Mouse (Mus musculus): Measurements from ENCODE around the gene Mcm7.

The Mcm7 gene

DNA sequence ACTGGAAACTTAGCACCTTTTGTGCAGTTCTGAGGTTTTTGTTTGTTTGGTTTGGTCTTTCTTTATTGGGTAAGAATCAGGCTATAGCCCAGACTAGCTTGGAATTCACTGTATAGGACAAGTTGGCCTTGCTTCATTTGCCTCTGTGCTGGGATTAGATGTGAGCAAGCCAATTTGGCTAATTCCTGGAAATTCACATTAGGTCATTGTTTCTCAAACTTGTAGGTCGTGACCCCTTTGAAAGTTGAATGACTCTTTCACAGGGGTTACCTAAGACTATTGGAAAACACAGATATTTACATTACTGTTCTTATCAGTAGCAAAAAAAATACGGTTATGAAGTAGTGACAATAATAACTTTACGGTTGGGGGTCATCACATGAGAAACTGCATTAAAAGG lies 17.8 kb downstream of the Mcm7 start:
- no peak for DNase-seq

DNA sequence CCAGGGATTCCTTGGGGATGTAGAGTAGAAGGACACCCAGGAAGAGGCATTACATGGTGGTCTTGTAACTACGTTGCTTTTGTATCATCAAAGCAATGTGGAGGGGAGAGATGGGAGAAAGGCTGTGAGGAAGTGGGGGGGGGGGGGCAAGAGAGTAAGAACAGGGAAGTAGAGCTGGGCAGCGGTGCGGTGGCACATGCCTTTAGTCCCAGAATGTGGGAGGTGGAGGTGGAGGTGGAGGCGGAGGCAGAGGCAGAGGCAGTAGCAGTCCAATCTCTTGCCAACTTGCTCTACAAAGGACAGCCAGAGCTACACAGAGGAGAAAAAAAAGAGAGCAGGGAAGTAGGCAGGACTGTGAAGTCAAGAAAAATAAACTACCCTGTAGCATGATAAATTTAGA lies 33.6 kb downstream of the Mcm7 start:
- no peak for DNase-seq

DNA sequence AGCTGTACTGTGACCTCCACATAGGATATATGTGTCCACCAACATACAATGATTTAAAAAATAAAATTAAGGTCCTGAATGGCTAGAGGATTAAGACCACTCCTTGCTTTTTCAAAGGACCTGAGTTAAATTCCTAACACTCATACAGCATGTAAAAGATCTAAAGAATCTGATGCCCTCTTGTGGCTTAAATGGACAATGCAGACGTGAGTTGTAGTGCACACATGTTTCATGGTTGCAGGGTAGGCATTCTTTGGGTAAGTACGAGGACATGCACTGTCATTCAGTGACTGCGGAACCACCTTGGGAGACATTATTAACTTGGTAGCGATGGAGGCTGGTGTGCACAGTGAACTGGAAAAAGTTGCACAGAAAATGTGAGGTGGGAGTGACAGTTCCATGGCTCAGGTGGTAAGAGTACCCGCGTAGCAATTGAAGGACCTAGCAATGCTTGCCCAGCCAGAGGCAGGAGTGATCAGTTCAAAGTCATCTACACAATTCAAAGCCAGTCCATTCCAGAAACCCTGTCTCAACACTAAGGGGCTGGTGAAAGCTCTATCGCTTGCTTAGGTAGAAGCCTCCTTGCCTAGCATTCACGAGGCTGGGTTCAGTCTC lies 34.2 kb downstream of the Mcm7 start:
- peak in 1 of 2 experiments; percentile 20 for DNase-seq

DNA sequence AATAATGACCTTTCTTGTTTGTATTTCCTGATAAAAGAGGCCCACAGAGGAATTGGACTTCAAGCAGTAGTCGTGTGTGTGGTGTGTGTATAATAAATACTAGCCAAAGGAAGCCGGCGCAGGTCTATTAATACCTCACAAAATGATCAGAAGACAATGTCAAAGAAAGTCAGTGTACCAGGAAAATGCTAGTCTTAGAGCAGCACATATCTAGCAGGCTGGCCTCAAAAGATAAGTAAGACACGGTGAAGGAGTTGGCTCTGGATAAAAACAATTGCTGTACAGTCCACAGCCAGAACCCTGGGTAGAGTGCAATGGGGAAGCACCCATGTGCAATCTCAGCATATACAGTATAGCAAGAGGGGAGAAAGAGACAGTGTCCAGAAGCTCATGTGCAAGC lies 35.0 kb downstream of the Mcm7 start:
- DNase-seq = no peak

DNA sequence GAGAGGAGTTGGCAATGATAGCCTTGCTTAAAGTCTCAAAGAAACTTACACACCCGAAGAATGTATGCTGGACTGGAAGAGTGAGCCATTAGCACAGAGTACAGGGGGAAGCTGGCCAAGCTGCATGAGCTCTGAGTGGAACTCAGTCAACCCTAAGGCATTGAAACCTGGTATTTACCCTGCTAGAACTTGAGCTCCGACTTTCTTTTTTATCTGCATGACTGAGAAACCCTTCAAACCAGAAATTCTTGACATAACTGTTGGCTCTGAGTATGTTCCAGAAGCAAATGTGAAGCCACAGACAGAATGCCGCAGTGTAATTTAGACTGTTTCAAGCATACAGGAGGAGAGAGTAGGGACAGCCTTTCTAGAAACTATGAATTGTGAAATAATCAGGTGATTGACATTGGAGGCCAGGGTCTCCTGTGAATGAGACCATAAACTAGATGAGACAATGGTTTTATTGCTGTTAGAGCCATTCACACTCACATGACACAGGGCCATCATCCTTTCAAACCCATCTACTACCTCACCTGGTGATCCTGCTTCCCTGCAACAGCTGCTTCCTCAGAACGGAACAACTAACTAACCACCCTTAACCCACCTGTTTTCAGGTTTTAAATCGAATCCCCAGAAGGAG lies 39.7 kb downstream of the Mcm7 start:
- DNase-seq = no peak

DNA sequence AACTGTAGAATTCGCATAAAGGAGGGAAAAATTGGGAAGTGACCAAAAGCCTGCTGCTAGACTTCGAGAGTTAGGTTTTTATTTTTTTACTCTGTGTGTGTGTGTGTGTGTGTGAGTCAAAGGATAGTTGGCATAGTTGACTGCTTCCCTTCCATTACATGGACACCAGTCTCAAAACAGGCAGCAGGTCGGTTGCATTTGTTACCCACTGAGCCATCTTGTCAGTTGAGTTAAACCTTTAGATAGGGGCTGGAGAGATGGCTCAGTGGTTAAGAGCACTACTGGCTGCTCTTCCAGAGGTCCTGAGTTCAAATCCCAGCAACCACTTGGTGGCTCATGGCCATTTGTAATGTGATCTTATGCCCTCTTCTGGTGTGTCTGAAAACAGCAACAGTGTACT lies 54.2 kb downstream of the Mcm7 start:
- no peak for DNase-seq

DNA sequence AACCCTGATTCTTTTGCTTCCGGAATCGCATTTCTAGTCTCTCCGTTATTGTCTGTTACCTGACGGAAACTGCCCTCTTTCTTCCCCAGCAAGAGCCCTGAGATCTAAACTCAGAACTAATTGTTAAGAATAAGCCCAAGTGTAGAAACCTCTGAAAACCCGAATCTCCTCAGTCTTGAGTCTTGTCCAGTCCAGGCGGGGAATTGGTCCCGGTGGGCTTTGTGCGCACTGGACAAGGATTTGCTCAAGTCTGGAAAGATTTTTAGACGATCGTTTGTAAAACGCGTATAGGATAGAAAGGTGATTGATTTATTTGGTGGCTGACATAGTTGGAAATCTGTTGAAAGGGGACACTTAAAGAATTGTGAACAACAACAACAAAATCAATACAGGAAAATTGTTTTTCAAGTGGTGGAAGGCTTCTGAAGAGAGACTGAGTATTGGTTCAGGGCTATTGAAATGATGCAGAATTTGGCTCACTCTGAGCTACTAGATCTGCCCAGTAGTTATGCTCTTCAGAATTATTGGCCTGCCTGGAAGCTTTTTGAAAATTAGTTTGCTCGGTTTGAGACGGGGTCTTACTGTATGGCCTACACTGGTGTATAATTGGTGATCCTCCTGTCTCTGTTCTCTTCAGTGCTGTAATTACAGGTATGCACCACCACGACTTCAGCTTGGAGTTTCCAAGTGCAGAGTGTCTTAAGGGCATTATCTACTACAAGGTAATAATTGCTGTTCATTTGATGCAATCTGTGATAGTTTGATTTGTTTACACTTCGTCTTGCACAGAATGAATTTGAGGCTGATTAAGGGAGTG lies 54.8 kb downstream of the Mcm7 start:
- DNase-seq = no peak

DNA sequence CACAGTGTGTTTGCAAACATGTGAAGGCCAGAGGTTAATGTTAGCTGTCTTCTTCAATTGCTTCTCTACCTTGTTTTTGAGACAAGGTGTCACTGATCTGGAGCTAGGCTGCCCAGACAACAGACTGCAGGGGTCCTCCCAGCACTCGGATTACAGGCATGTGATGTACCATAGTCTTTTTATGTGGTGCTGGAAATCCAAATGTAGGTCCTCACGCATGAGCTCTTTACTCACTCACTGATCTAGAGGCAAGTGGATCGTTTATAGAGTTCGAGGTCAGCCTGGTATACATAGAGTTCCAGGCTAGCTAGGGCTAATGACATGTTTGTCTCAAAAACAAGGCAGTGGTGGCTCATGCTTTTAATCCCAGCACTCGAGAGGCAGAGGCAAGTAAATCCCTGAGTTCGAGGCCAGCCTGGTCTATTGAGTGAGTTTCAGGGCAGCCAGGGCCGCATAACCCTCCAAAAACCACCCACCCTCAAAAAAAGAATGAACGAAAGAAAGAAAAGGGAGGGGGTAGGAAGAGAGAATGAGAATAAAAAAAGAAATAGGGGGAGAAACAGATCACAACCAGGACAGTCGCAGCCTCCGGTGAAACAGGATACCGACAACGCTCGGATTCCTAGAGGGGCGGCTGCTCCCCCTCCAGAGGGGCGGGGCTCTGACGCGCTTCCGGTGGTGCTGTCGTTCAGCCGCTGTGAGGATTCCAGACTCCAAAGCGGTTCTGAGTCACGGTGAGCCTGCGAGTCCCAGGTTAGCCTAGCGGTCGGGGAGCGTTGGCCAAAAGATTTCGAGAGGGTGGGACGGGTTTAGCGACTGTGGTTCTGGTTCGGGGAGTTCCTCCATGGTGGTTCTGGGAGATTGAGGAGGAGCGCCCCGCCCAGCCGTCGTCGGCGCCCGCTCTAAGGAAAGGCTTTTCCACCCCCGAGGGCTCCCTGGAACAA lies 55.7 kb downstream of the Mcm7 start, which contains the start of gene Zscan21:
TSS of gene Zscan21 (plus strand) at position 649 of the 944 bp plus-strand sequence.
- peak; percentile 75 to 84 for DNase-seq
